Mouse (Mus musculus) CH12.LX (cell line): ENCODE data around the gene Fam178b. TPM values are rescaled to one million over a fixed set of nuclear protein-coding genes. Genes with fewer than 3 reads are reported as not detected.
"Not testable (repeated sequence)": the region's sequence is repeated elsewhere in the genome, so short reads cannot be mapped to it uniquely, and the experiment has no call there.

Source experiments
- DNase-seq: peaks from one replicate; pipeline ENCODE4 v3.0.0-alpha.2; 2013; ENCODE audit errors: extremely low read depth
- H3K27ac ChIP-seq: 2 replicates; pipeline ENCODE4 v1.5.1; 2012; ENCODE audit warnings: low read depth, mild to moderate bottlenecking, control low read depth, moderate library complexity; ENCODE audit not compliant: insufficient read depth
- H3K27me3 ChIP-seq: replicated peaks from 2 replicates; pipeline ENCODE3; 2012; ENCODE audit warnings: inconsistent platforms
- H3K36me3 ChIP-seq, 2 experiments: replicated peaks in 1 of 2; 2 replicates each; pipeline versions ENCODE3 to v1.6.1; 2012; ENCODE audit warnings: inconsistent platforms in 1 of 2, low read length in 1 of 2, mild to moderate bottlenecking in 1 of 2, mixed read lengths in 1 of 2, moderate library complexity in 1 of 2; ENCODE audit not compliant: control insufficient read depth in 1 of 2, insufficient read depth in 1 of 2
- H3K4me1 ChIP-seq, 2 experiments: 2 replicates each; pipeline ENCODE4 v1.6.1; 2012; ENCODE audit warnings: inconsistent platforms in 1 of 2, moderate library complexity in 1 of 2; ENCODE audit not compliant: insufficient read depth in 2 of 2, control insufficient read depth in 1 of 2
- H3K4me2 ChIP-seq: 2 replicates; pipeline ENCODE4 v1.6.1; 2012; ENCODE audit warnings: low read depth, mild to moderate bottlenecking, control low read depth; ENCODE audit not compliant: poor library complexity, insufficient read depth, severe bottlenecking
- H3K4me3 ChIP-seq, 3 experiments: fragments of 150-350 bp in 1 of 3; sonication (generic) in 1 of 3; replicated peaks in 1 of 3; 2 replicates each; pipeline versions ENCODE3 to v1.5.1; 2011 to 2012; ENCODE audit warnings: low read depth in 2 of 3, low read length in 2 of 3, mild to moderate bottlenecking in 2 of 3, moderate library complexity in 2 of 3, control low read depth in 1 of 3, improper control_type of control experiment in 1 of 3, inconsistent platforms in 1 of 3, mixed read lengths in 1 of 3; ENCODE audit not compliant: poor library complexity in 1 of 3
- H3K79me2 ChIP-seq: replicated peaks from 2 replicates; pipeline ENCODE4 v1.6.1; 2012; ENCODE audit warnings: mild to moderate bottlenecking, moderate library complexity; ENCODE audit not compliant: control insufficient read depth, poor library complexity, insufficient read depth, severe bottlenecking; ENCODE audit errors: extremely low read depth
- H3K9ac ChIP-seq: 2 replicates; pipeline ENCODE4 v1.6.1; 2012; ENCODE audit warnings: low read depth, mild to moderate bottlenecking, control low read depth, moderate library complexity; ENCODE audit not compliant: insufficient read depth
- H3K9me3 ChIP-seq: replicated peaks from 2 replicates; pipeline ENCODE3; 2012; ENCODE audit warnings: low read length, inconsistent platforms, mixed read lengths
- BHLHE40 ChIP-seq: IDR thresholded peaks from 2 replicates; pipeline ENCODE4 v1.6.1; 2011; ENCODE audit warnings: mild to moderate bottlenecking, low read depth, low read length, improper control_type of control experiment
- CHD1 ChIP-seq: IDR thresholded peaks from 2 replicates; pipeline ENCODE4 v1.6.1; 2012; ENCODE audit warnings: low read depth, low read length, improper control_type of control experiment, inconsistent platforms
- CHD2 ChIP-seq: IDR thresholded peaks from 2 replicates; pipeline ENCODE4 v1.6.1; 2011; ENCODE audit warnings: low read length, improper control_type of control experiment
- EP300 ChIP-seq: IDR thresholded peaks from 2 replicates; pipeline ENCODE4 v1.6.1; 2011; ENCODE audit warnings: low read length, improper control_type of control experiment
- ETS1 ChIP-seq: conservative IDR thresholded peaks from 2 replicates; pipeline ENCODE4 v1.6.1; 2012; ENCODE audit warnings: low read depth, mild to moderate bottlenecking, inconsistent platforms, low read length, improper control_type of control experiment, moderate library complexity
- GABPA ChIP-seq: IDR thresholded peaks from 2 replicates; pipeline ENCODE4 v1.6.1; 2012; ENCODE audit warnings: low read depth, low read length, improper control_type of control experiment, inconsistent platforms; ENCODE audit not compliant: insufficient replicate concordance
- HCFC1 ChIP-seq: IDR thresholded peaks from 2 replicates; pipeline ENCODE4 v1.6.1; 2012; ENCODE audit warnings: low read depth, mild to moderate bottlenecking, inconsistent platforms, low read length, improper control_type of control experiment
- JUN ChIP-seq: IDR thresholded peaks from 2 replicates; pipeline ENCODE4 v1.6.1; 2011; ENCODE audit warnings: low read depth, mild to moderate bottlenecking, low read length, improper control_type of control experiment, moderate library complexity; ENCODE audit not compliant: insufficient read depth
- MAFK ChIP-seq: IDR thresholded peaks from 2 replicates; pipeline ENCODE4 v1.6.1; 2011; ENCODE audit warnings: low read length, improper control_type of control experiment; ENCODE audit not compliant: insufficient replicate concordance
- NRF1 ChIP-seq: IDR thresholded peaks from 2 replicates; pipeline ENCODE4 v1.6.1; 2014; ENCODE audit warnings: low read depth, mild to moderate bottlenecking, inconsistent platforms, low read length, improper control_type of control experiment, moderate library complexity
- PAX5 ChIP-seq: IDR thresholded peaks from 2 replicates; pipeline ENCODE4 v1.6.1; 2012; ENCODE audit warnings: low read length, inconsistent platforms, mixed read lengths
- POLR2A ChIP-seq: IDR thresholded peaks from 2 replicates; pipeline ENCODE4 v1.6.1; 2011; ENCODE audit warnings: low read depth, mild to moderate bottlenecking, improper control_type of control experiment, low read length
- POLR2AphosphoS2 ChIP-seq: IDR thresholded peaks from 2 replicates; pipeline ENCODE4 v1.6.1; 2011; ENCODE audit warnings: low read depth, low read length, improper control_type of control experiment
- RAD21 ChIP-seq: IDR thresholded peaks from 2 replicates; pipeline ENCODE4 v1.6.1; 2011; ENCODE audit warnings: low read depth, mild to moderate bottlenecking, low read length, improper control_type of control experiment, moderate library complexity
- SMC3 ChIP-seq: IDR thresholded peaks from 2 replicates; pipeline ENCODE4 v1.6.1; 2011; ENCODE audit warnings: low read depth, low read length, improper control_type of control experiment
- TBP ChIP-seq: conservative IDR thresholded peaks from 2 replicates; pipeline ENCODE4 v1.6.1; 2011; ENCODE audit warnings: low read depth, low read length, improper control_type of control experiment
- TCF12 ChIP-seq: IDR thresholded peaks from 2 replicates; pipeline ENCODE4 v1.6.1; 2014; ENCODE audit warnings: low read depth, mild to moderate bottlenecking, inconsistent platforms, low read length, improper control_type of control experiment
- USF1 ChIP-seq: IDR thresholded peaks from 2 replicates; pipeline ENCODE4 v1.6.1; 2014; ENCODE audit warnings: low read depth, mild to moderate bottlenecking, inconsistent platforms, low read length, improper control_type of control experiment
- ZC3H11A ChIP-seq: IDR thresholded peaks from 2 replicates; pipeline ENCODE4 v1.6.1; 2012; ENCODE audit warnings: low read depth, mild to moderate bottlenecking, inconsistent platforms, low read length, improper control_type of control experiment
- dilution Hi-C: fragments of 300-500 bp; cut with MboI; formaldehyde crosslinking; loops from 2 replicates; pipeline ENCODE4 v1.14.3; 2020; ENCODE audit warnings: low sequenced_read_pairs; ENCODE audit not compliant: extremely low pct_unique_long_range_greater_than_20kb, extremely low pct_ligation_motif_present
- in situ Hi-C: fragments of 300-500 bp; cut with MboI; formaldehyde crosslinking; loops from 3 replicates; pipeline ENCODE4 v1.14.3; 2019; ENCODE audit warnings: low sequenced_read_pairs, low pct_ligation_motif_present, low pct_unique_long_range_greater_than_20kb, mixed read lengths
- polyA plus RNA-seq: library from polyadenylated mRNA; unstranded; fragments of >175 nt; gene quantifications from 2 replicates; pipeline ENCODE4 v1.2.1, GENCODE M21; 2012; ENCODE audit warnings: low read depth; ENCODE audit not compliant: insufficient read length
- total RNA-seq, 2 experiments: library from RNA; depleted of rRNA; stranded (reverse); fragments of 300-350 nt in 1 of 2; fragments of >200 nt in 1 of 2; gene quantifications; 2 replicates each; pipeline ENCODE4 v1.2.3; 2012 to 2014

The Fam178b gene
- total and polyA plus RNA-seq, 3 experiments, result 0.50 TPM; not detected in 2

GRCm38 (mm10) chr1:36538727-36539126, 144.3 kb downstream of the Fam178b start:
- Histone ChIP-seq H3K27ac (no peak overlapping the region), H3K4me2 (no peak overlapping the region), H3K9me3 (no peaks in the 10 kb centered on the region), H3K27me3 (no peaks in the 10 kb centered on the region), H3K36me3 (peaks cover 51 to 89% of the 10 kb centered on the region in 2 experiments), H3K4me3 (no peak overlapping the region), H3K4me1 (no peaks in the 10 kb centered on the region), H3K9ac (no peak overlapping the region), H3K79me2 (no peaks in the 10 kb centered on the region)
- no peak for DNase-seq
- dilution Hi-C loops, result no loop called here
- TF ChIP-seq RAD21 (no peak), POLR2A (no peak), BHLHE40 (no peak), HCFC1 (no peak), ZC3H11A (no peak)
- in situ Hi-C loops, result no loop called here

DNA sequence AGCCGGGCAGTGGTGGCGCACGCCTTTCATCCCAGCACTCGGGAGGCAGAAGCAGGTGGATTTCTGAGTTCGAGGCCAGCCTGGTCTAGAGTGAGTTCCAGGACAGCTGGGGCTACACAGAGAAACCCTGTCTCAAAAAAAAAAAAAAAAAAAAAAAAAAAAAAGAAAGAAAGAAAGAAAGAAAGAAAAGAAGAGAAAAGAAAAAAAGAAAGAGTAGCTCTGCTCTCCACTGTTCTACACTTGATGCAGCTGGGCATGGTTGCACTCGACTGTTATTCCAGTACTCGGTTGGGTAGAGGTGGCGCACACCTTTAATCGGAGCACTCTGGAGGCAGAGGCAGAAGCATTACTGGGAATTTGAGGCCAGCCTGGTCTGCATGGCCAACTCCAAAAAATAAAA, 146.2 kb downstream of the Fam178b start, which contains the start of gene Ankrd23:
Gene Ankrd23, minus strand, starts transcription at position 101 of the 400 bp plus-strand sequence.
- H3K79me2 ChIP-seq, H3K9me3 ChIP-seq, dilution Hi-C loops, H3K27me3 ChIP-seq, H3K9ac ChIP-seq, H3K4me1 ChIP-seq, H3K27ac ChIP-seq, H3K4me3 ChIP-seq, in situ Hi-C loops, H3K4me2 ChIP-seq, DNase-seq: not testable (repeated sequence)
- H3K36me3 ChIP-seq, result peaks cover 51 to 87% of the 10 kb centered on the region in 2 experiments

DNA sequence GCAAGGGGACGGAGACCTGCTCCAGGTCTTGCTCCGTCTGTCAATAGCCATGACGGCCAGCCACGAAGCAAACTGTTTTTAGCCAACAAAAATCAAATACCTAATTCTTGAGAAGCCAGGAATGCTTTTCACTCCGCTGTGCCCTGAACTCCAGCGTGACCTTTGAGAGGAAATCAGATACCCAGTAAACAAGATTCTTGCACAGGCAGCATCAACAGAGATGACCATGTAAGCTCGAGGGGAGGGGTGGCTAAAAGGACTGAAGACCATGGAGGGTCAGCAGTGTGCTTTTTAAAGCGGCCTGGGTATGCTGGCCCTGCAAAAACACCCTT, 146.6 kb downstream of the Fam178b start:
- Histone ChIP-seq H3K27me3 (no peaks in the 10 kb centered on the region), H3K4me1 (no peaks in the 10 kb centered on the region), H3K9me3 (no peaks in the 10 kb centered on the region), H3K9ac (no peak overlapping the region), H3K4me2 (no peak overlapping the region), H3K4me3 (no peak overlapping the region), H3K27ac (no peak overlapping the region), H3K79me2 (no peaks in the 10 kb centered on the region), H3K36me3 (peaks cover 51 to 87% of the 10 kb centered on the region in 2 experiments)
- dilution Hi-C loops, result no loop called here
- no peak for DNase-seq
- in situ Hi-C loops, result no loop called here
- TF ChIP-seq POLR2AphosphoS2 (no peak), PAX5 (no peak), GABPA (no peak), USF1 (no peak), JUN (no peak), CHD1 (no peak), EP300 (no peak), TBP (no peak), RAD21 (no peak), MAFK (no peak), NRF1 (no peak), SMC3 (no peak), TCF12 (no peak), ETS1 (no peak), ZC3H11A (no peak), CHD2 (no peak)
